Mouse (Mus musculus) neural tube, embryonic 15.5 days (tissue): Measurements from ENCODE around the gene Cdh8. TPM values are rescaled to one million over a fixed set of nuclear protein-coding genes. Genes with fewer than 3 reads are reported as not detected.

Source experiments
- ATAC-seq: fragments of 200-750 bp; cut with Nextera tagmentation; 2 replicates; pipeline ENCODE4 v1.8.0; 2017; ENCODE audit warnings: mild to moderate bottlenecking, moderate TSS enrichment, moderate library complexity; ENCODE audit not compliant: low FRiP score
- H3K27ac ChIP-seq: fragments of 300-500 bp; sonication (generic); replicated peaks from 2 replicates; pipeline ENCODE4 v1.5.1; 2015; ENCODE audit warnings: mild to moderate bottlenecking, inconsistent platforms
- H3K27me3 ChIP-seq: fragments of 300-500 bp; sonication (generic); replicated peaks from 2 replicates; pipeline ENCODE4 v1.6.1; 2015; ENCODE audit warnings: inconsistent platforms
- H3K36me3 ChIP-seq: fragments of 300-500 bp; sonication (generic); 2 replicates; pipeline ENCODE4 v1.6.1; 2015; ENCODE audit warnings: inconsistent platforms
- H3K4me1 ChIP-seq: fragments of 300-500 bp; sonication (generic); 2 replicates; pipeline ENCODE4 v1.6.1; 2015; ENCODE audit warnings: inconsistent platforms
- H3K4me2 ChIP-seq: fragments of 300-500 bp; sonication (generic); 2 replicates; pipeline ENCODE4 v1.6.1; 2015; ENCODE audit warnings: inconsistent platforms, mild to moderate bottlenecking, moderate library complexity
- H3K4me3 ChIP-seq: fragments of 300-500 bp; sonication (generic); replicated peaks from 2 replicates; pipeline ENCODE4 v1.5.1; 2015; ENCODE audit warnings: mild to moderate bottlenecking, inconsistent platforms
- H3K9ac ChIP-seq: fragments of 300-500 bp; sonication (generic); replicated peaks from 2 replicates; pipeline ENCODE4 v1.6.1; 2015; ENCODE audit warnings: mild to moderate bottlenecking, inconsistent platforms
- H3K9me3 ChIP-seq: fragments of 300-500 bp; sonication (generic); replicated peaks from 2 replicates; pipeline ENCODE4 v1.6.1; 2016; ENCODE audit warnings: inconsistent platforms
- WGBS: fragments of 180-500 bp; shearing (Covaris S2); methylation state at CpG from one replicate; pipeline ENCODE4 v1.1.7; 2015; ENCODE audit warnings: mixed read lengths; 5-methylcytosine and 5-hydroxymethylcytosine counted together
- polyA plus RNA-seq: library from polyadenylated mRNA; unstranded; fragments of >200 nt; fragmentation: Nextera tagmentation; extraction: Ambion mirVana; gene quantifications from 2 replicates; pipeline ENCODE4 v1.2.1, GENCODE M21; 2015

Gene Cdh8
- polyA plus RNA-seq, 1 experiment from 2014 or later = 73.9 TPM

GRCm38 (mm10) chr8:99048664-99049363, 367.5 kb downstream of the Cdh8 start:
- H3K27me3 ChIP-seq = no peaks in the 10 kb centered on the region
- no peaks in the 10 kb centered on the region for H3K36me3 ChIP-seq
- H3K9me3 ChIP-seq = no peaks in the 10 kb centered on the region
- no peak overlapping the region for H3K4me2 ChIP-seq
- ATAC-seq = no peak
- H3K4me1 ChIP-seq = no peaks in the 10 kb centered on the region
- 0 out of 2 replicates have a peak overlapping the region, but pooled peaks have one; percentile 35 for H3K27ac ChIP-seq
- WGBS = 69% methylated on average over 8 of the region's 8 CpGs
- no peak overlapping the region for H3K9ac ChIP-seq
- H3K4me3 ChIP-seq = no peak overlapping the region

GRCm38 (mm10) chr8:99040423-99040822, 375.8 kb downstream of the Cdh8 start:
- Histone ChIP-seq H3K36me3 (no peaks in the 10 kb centered on the region), H3K4me2 (no peak overlapping the region), H3K27me3 (no peaks in the 10 kb centered on the region), H3K4me3 (no peak overlapping the region), H3K4me1 (no peaks in the 10 kb centered on the region), H3K9ac (no peak overlapping the region), H3K9me3 (no peaks in the 10 kb centered on the region), H3K27ac (no peak overlapping the region)
- WGBS = 98% methylated on average over 2 of the region's 2 CpGs
- ATAC-seq = no peak

- Histone ChIP-seq H3K36me3 (no peaks in the 10 kb centered on the region), H3K9ac (no peak overlapping the region), H3K27ac (no peak overlapping the region), H3K4me3 (no peak overlapping the region), H3K4me2 (no peak overlapping the region), H3K9me3 (no peaks in the 10 kb centered on the region), H3K27me3 (no peaks in the 10 kb centered on the region), H3K4me1 (no peaks in the 10 kb centered on the region)
- ATAC-seq = no peak
- 79% methylated on average over 4 of the region's 4 CpGs for WGBS
Measured at GRCm38 (mm10) chr8:99031060-99031459, 385.2 kb downstream of the Cdh8 start.
